Mouse (Mus musculus) limb, embryonic 12.5 days (tissue): ENCODE data around the gene Gm28308. TPM values are rescaled to one million over a fixed set of nuclear protein-coding genes. Genes with fewer than 3 reads are reported as not detected.
A peak's percentile ranks its signal among the peaks of the same experiment; 100 is the strongest.

ENCODE experiments used
- ATAC-seq: fragments of 200-750 bp; cut with Nextera tagmentation; 2 replicates; pipeline ENCODE4 v1.8.0; 2017; ENCODE audit warnings: low read depth, moderate TSS enrichment; ENCODE audit not compliant: insufficient number of reproducible peaks, insufficient read depth, low FRiP score, low TSS enrichment
- H3K27ac ChIP-seq: fragments of 300-500 bp; sonication (generic); 2 replicates; pipeline ENCODE4 v1.5.1; 2016; ENCODE audit warnings: mild to moderate bottlenecking, moderate library complexity
- H3K27me3 ChIP-seq: fragments of 300-500 bp; sonication (generic); 2 replicates; pipeline ENCODE4 v1.6.1; 2016; ENCODE audit warnings: mild to moderate bottlenecking, moderate library complexity
- H3K36me3 ChIP-seq: fragments of 300-500 bp; sonication (generic); 2 replicates; pipeline ENCODE4 v1.6.1; 2016; ENCODE audit warnings: mild to moderate bottlenecking, moderate library complexity
- H3K4me1 ChIP-seq: fragments of 300-500 bp; sonication (generic); replicated peaks from 2 replicates; pipeline ENCODE4 v1.6.1; 2016
- H3K4me2 ChIP-seq: fragments of 300-500 bp; sonication (generic); 2 replicates; pipeline ENCODE4 v1.6.1; 2016; ENCODE audit warnings: mild to moderate bottlenecking, moderate library complexity
- H3K4me3 ChIP-seq: fragments of 300-500 bp; sonication (generic); replicated peaks from 2 replicates; pipeline ENCODE4 v1.5.1; 2016; ENCODE audit warnings: mild to moderate bottlenecking
- H3K9ac ChIP-seq: fragments of 300-500 bp; sonication (generic); replicated peaks from 2 replicates; pipeline ENCODE4 v1.6.1; 2016; ENCODE audit warnings: mild to moderate bottlenecking, moderate library complexity
- H3K9me3 ChIP-seq: fragments of 300-500 bp; sonication (generic); 2 replicates; pipeline ENCODE4 v1.6.1; 2016; ENCODE audit warnings: mild to moderate bottlenecking, moderate library complexity
- WGBS: fragments of 180-500 bp; shearing (Covaris S2); methylation state at CpG from one replicate; pipeline ENCODE4 v1.1.7; 2016; 5-methylcytosine and 5-hydroxymethylcytosine counted together
- polyA plus RNA-seq: library from polyadenylated mRNA; unstranded; fragments of >200 nt; fragmentation: Nextera tagmentation; extraction: Ambion mirVana; gene quantifications from 2 replicates; pipeline ENCODE4 v1.2.1, GENCODE M21; 2016

Gm28308 gene
- 2.1 TPM in 1 of 2 replicates, not detected in the other for polyA plus RNA-seq

DNA sequence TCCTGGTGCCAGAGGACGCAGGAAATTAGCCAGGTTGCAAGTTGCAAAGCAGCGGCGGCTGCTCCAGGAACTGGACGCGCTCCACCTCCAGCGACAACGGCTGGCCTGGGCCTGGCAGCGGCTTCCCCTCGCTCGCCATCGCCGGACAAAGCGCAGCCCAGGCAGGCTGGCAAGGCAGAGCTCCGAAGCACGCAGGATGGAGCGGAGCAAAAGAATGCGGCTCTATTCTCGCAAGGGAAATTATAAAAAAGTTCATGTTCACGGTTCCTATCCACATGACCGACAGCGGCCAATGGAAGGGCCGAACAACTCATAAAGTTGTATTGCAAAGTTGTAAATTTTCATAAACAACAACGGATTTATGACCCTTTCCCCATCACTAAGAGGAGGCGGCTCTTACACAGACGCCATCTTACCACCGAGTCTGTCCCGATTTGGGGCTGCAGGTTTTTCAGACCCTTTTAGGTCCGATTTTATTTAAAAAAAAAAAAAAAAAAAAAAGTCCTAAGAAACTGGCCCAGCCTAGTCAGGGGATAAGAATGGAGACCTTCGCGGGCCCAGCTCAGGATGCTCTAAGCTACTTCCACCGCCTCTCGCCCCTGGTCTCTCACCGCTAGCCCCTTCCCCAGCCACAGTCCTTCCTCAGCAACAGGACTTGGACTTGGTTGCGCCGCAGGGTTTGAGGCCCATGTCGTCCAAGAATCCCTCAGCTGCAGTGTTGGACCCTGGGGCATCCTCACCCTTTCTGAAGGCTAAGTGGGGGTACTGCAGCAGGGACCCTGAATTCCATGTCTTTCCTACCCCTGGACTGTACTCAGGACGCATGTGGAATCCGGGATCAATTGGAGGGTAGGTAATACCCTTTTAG, at the start of gene Gm28308, which contains the start of gene Hoxa3:
Gene Gm28308 (minus strand): TSS at position 221 of the 868 bp plus-strand sequence.
Gene Hoxa3 (minus strand): TSS at position 218 of the 868 bp plus-strand sequence.
- Histone ChIP-seq H3K27ac (peak within 1 kb of the TSS; percentile 98), H3K36me3 (no peaks in the 10 kb centered on the region), H3K9me3 (no peaks in the 10 kb centered on the region), H3K9ac (peak within 1 kb of the TSS; percentile 94), H3K27me3 (peaks cover 16% of the 10 kb centered on the region), H3K4me2 (peak within 1 kb of the TSS; percentile 96), H3K4me3 (peak within 1 kb of the TSS; percentile 79), H3K4me1 (peaks cover 66% of the 10 kb centered on the region)
- ATAC-seq = no peak
- 2% methylated on average over 38 of the region's 38 CpGs for WGBS

DNA sequence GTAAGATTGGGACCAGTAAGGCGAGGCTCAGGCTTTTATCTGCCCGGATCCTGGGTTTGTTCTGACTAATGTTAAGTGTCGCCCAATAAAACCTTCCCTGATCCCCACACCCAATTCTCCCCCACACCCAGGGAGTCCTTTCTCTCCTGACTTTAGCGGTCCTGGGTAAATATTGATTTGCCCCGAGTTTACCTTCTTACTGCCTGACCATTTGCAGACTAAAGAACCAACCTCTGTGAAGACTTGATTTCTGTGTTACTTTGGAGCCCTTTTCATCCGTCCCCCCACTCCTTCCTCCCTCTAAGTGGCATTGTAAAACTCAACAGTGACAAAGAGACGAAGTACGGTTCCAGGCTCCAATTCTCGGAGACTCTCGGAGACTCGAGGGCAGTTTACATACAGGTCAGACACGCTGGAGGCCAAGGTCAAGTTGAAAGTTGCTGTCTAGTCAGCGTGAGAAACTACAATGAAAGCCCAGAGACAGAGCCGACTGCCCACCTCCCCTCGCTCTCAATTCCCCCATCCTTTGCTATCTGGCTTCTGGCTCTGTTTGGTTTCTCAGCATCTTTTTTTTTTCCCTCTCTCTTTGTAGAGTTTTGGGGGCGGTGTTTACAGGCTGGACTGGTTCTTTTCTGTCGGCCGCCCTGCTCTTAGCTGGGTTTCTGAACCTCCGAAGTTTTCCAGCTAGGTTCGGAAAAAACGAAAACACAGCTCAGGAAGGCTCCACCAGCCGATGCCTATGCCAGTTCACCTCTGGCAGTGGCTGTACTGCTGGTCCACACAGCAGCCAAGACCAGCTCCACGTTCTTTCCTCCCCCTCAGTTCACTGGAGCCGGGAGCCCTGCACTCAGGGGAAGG, 49.6 kb upstream of the Gm28308 start:
- H3K9ac ChIP-seq = peak overlapping the region; percentile 99

DNA sequence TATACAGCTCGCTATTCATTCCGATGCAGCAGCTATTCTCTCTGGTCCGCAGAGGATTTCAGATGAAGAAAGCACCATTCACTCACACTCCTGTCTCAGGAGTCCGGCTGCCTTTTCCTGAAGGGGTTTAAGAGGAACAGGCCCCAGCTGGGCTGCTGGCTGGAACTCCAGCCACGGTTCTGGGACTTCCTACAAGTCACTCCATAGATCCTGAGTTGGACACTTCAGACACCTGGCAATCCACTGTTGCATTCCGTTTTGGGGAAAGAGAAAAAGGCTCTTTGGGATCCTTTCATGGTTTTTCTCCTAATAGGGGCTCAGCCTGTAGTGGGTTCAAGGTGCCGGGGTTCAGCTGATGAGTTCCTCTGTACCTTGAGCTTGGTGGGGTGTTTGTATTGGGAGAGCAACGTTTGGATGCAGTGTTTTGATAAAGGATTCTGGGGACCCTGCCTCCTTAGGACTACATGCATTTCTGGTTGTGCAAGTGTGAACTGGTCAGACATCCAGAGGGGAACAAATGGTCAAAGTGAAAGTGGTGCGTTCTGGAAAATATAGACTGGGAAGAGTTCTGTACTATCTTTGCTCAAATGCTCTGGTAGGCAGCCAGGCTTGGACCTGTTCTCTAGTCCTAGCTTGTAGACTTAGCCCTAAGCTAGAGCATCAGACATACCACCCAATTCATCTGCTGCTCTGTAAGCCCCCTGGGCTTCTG, 48.8 kb upstream of the Gm28308 start:
- Histone ChIP-seq H3K27me3 (peaks cover 59% of the 10 kb centered on the region), H3K9me3 (no peaks in the 10 kb centered on the region), H3K27ac (peak overlapping the region; percentile 98), H3K36me3 (peaks cover 3% of the 10 kb centered on the region; the same call in 1 of the 2 replicates), H3K4me1 (peaks cover 26% of the 10 kb centered on the region), H3K4me2 (peak overlapping the region; percentile 96), H3K9ac (peak overlapping the region; percentile 99), H3K4me3 (peak overlapping the region; percentile 99)
- WGBS = 2% methylated on average over 9 of the region's 9 CpGs
- no peak for ATAC-seq

More for the DNA sequence above, 49.6 kb upstream of the Gm28308 start:
- Histone ChIP-seq H3K9me3 (no peaks in the 10 kb centered on the region), H3K4me1 (peaks cover 26% of the 10 kb centered on the region), H3K27me3 (peaks cover 59% of the 10 kb centered on the region), H3K4me3 (peak overlapping the region; percentile 99), H3K27ac (peak overlapping the region; percentile 98), H3K4me2 (peak overlapping the region; percentile 96), H3K36me3 (peaks cover 3% of the 10 kb centered on the region; the same call in 1 of the 2 replicates)
- WGBS = 1% methylated on average over 24 of the region's 24 CpGs
- ATAC-seq = no peak

GRCm38 (mm10) chr6:52260654-52261575, 47.8 kb upstream of the Gm28308 start, which contains the start of gene Hoxa13:
TSS of gene Hoxa13 (minus strand) at chr6:52260880.
- H3K9ac ChIP-seq = peak within 1 kb of the TSS; percentile 99
- H3K36me3 ChIP-seq = peaks cover 3% of the 10 kb centered on the region; the same call in 1 of the 2 replicates
- H3K9me3 ChIP-seq = no peaks in the 10 kb centered on the region
- WGBS = under 1% methylated on average over 44 of the region's 72 CpGs
- peak within 1 kb of the TSS; percentile 99 for H3K4me3 ChIP-seq
- peak; percentile 80 for ATAC-seq
- peak within 1 kb of the TSS; percentile 96 for H3K4me2 ChIP-seq
- H3K27ac ChIP-seq = peak within 1 kb of the TSS; percentile 98
- peaks cover 54% of the 10 kb centered on the region for H3K27me3 ChIP-seq
- peaks cover 21% of the 10 kb centered on the region for H3K4me1 ChIP-seq

- no peak for ATAC-seq
- Histone ChIP-seq H3K9me3 (no peaks in the 10 kb centered on the region), H3K4me3 (peak overlapping the region; percentile 99), H3K36me3 (peaks cover 3% of the 10 kb centered on the region; the same call in 1 of the 2 replicates), H3K4me1 (peaks cover 14% of the 10 kb centered on the region; the same call in 1 of the 2 replicates), H3K4me2 (peak overlapping the region; percentile 96), H3K27me3 (peaks cover 53% of the 10 kb centered on the region), H3K27ac (peak overlapping the region; percentile 98), H3K9ac (peak overlapping the region; percentile 99)
- under 1% methylated on average over 39 of the region's 39 CpGs for WGBS
Observed at GRCm38 (mm10) chr6:52259811-52260261, 46.7 kb upstream of the Gm28308 start.

- peaks cover 14% of the 10 kb centered on the region; the same call in 1 of the 2 replicates for H3K4me1 ChIP-seq
- peak overlapping the region; percentile 96 for H3K4me2 ChIP-seq
- WGBS = under 1% methylated on average over 24 of the region's 25 CpGs
- H3K36me3 ChIP-seq = peaks cover 3% of the 10 kb centered on the region; the same call in 1 of the 2 replicates
- peak overlapping the region; percentile 98 for H3K27ac ChIP-seq
- peaks cover 47% of the 10 kb centered on the region for H3K27me3 ChIP-seq
- H3K4me3 ChIP-seq = peak overlapping the region; percentile 99
- peak overlapping the region; percentile 99 for H3K9ac ChIP-seq
- no peaks in the 10 kb centered on the region for H3K9me3 ChIP-seq
- no peak for ATAC-seq
Observed at GRCm38 (mm10) chr6:52259081-52259790, 46.1 kb upstream of the Gm28308 start.

DNA sequence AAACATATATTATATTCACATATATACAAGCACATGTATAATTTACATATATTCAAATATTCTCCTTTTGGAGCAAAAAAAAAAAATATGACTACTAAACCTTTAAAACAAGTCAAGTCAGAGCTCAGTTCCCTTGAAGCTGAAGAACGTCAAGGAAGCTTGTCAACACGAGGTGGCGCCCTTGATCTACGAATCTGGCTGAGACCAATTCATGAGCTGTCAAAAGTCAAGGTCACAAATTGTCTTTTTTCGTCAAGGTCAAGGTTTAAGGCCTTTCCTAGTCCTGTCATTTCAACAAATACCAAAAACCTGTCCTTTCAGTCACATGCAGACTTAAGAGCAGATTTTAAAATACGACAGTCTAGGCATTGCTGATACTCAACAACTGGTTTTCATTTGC, 43.8 kb upstream of the Gm28308 start:
- Histone ChIP-seq H3K4me3 (peak overlapping the region; percentile 99), H3K9ac (peak overlapping the region; percentile 68), H3K36me3 (peaks cover 17% of the 10 kb centered on the region; the same call in 1 of the 2 replicates), H3K27me3 (peaks cover 36% of the 10 kb centered on the region), H3K27ac (peak overlapping the region; percentile 46; the same call in 1 of the 2 replicates), H3K9me3 (no peaks in the 10 kb centered on the region), H3K4me1 (peaks cover 25% of the 10 kb centered on the region), H3K4me2 (peak overlapping the region; percentile 96)
- no peak for ATAC-seq
- 0% methylated on average over 6 of the region's 6 CpGs for WGBS

GRCm38 (mm10) chr6:52253511-52254500, 40.7 kb upstream of the Gm28308 start:
- ATAC-seq = no peak
- peak overlapping the region; percentile 98 for H3K27ac ChIP-seq
- no peaks in the 10 kb centered on the region for H3K9me3 ChIP-seq
- H3K9ac ChIP-seq = peak overlapping the region; percentile 100
- H3K4me3 ChIP-seq = peak overlapping the region; percentile 99
- H3K4me2 ChIP-seq = peak overlapping the region; percentile 96
- under 1% methylated on average over 59 of the region's 59 CpGs for WGBS
- H3K36me3 ChIP-seq = peaks cover 36% of the 10 kb centered on the region
- H3K27me3 ChIP-seq = peaks cover 34% of the 10 kb centered on the region
- H3K4me1 ChIP-seq = peaks cover 32% of the 10 kb centered on the region
